Mouse (Mus musculus) thymus, adult 2 months (tissue): Measurements from ENCODE around the gene Bud31. TPM values are rescaled to one million over a fixed set of nuclear protein-coding genes. Genes with fewer than 3 reads are reported as not detected.
"Not testable (repeated sequence)": the region's sequence is repeated elsewhere in the genome, so short reads cannot be mapped to it uniquely, and the experiment has no call there.

Experiments used
- DNase-seq: peaks from one replicate; pipeline ENCODE4 v3.0.0; 2021
- H3K27ac ChIP-seq: fragments of 200-500 bp; 2 replicates; pipeline ENCODE4 v1.5.1; 2012; ENCODE audit warnings: low read length, control low read depth; ENCODE audit not compliant: control insufficient read depth, insufficient read depth
- H3K27me3 ChIP-seq: fragments of 200-500 bp; 2 replicates; pipeline ENCODE4 v1.6.1; 2012; ENCODE audit warnings: mild to moderate bottlenecking, low read length, moderate library complexity, mixed read lengths; ENCODE audit not compliant: control insufficient read depth, insufficient read depth
- H3K36me3 ChIP-seq: fragments of 200-500 bp; 2 replicates; pipeline ENCODE4 v1.6.1; 2012; ENCODE audit warnings: mild to moderate bottlenecking, low read length, moderate library complexity; ENCODE audit not compliant: control insufficient read depth, insufficient read depth
- H3K4me1 ChIP-seq: fragments of 200-500 bp; replicated peaks from 2 replicates; pipeline ENCODE4 v1.6.1; 2012; ENCODE audit warnings: low read length; ENCODE audit not compliant: control insufficient read depth, insufficient read depth
- H3K4me3 ChIP-seq: fragments of 200-500 bp; 2 replicates; pipeline ENCODE4 v1.5.1; 2012; ENCODE audit warnings: mild to moderate bottlenecking, low read length, control low read depth, moderate library complexity; ENCODE audit not compliant: control insufficient read depth, insufficient read depth
- CTCF ChIP-seq: fragments of 200-500 bp; IDR thresholded peaks from 2 replicates; pipeline ENCODE4 v1.5.1; 2012; ENCODE audit warnings: mild to moderate bottlenecking, control low read depth, low read length, moderate library complexity, borderline replicate concordance; ENCODE audit not compliant: control insufficient read depth, poor library complexity, insufficient read depth; ENCODE audit errors: extremely low read depth
- POLR2A ChIP-seq: fragments of 200-500 bp; IDR thresholded peaks from 2 replicates; pipeline ENCODE4 v1.6.1; 2012; ENCODE audit warnings: mild to moderate bottlenecking, low read length, control low read depth, moderate library complexity; ENCODE audit not compliant: control insufficient read depth, poor library complexity, insufficient read depth; ENCODE audit errors: extremely low read depth
- WGBS: fragments of 180-500 bp; shearing (Covaris S2); methylation state at CpG from one replicate; pipeline ENCODE4 v1.1.7; 2018; 5-methylcytosine and 5-hydroxymethylcytosine counted together
- polyA plus RNA-seq: library from polyadenylated mRNA; depleted of rRNA; stranded (reverse); fragments of >200 nt; gene quantifications from 2 replicates; pipeline ENCODE4 v1.2.3, GENCODE M21; 2012; rRNA removed

The Bud31 gene
- polyA plus RNA-seq = 73.3 and 105 TPM in 2 replicates

GRCm38 (mm10) chr5:145139571-145140519 is at the start of gene Bud31, which contains the start of gene Pdap1:
TSS of gene Bud31 (plus strand) at chr5:145140362.
TSS of gene Pdap1 (minus strand) at chr5:145140238.
- peaks cover 9% of the 10 kb centered on the region for H3K4me1 ChIP-seq
- TF ChIP-seq POLR2A (peak; percentile 74), CTCF (0 out of 2 replicates have a peak, but pooled peaks have one; percentile 12)
- DNase-seq = peak; percentile 93
- H3K27me3 ChIP-seq = no peaks in the 10 kb centered on the region
- under 1% methylated on average over 84 of the region's 84 CpGs for WGBS
- H3K36me3 ChIP-seq = peaks cover 32% of the 10 kb centered on the region
- H3K4me3 ChIP-seq = peak within 1 kb of the TSS; percentile 87
- H3K27ac ChIP-seq = peak within 1 kb of the TSS; percentile 76

GRCm38 (mm10) chr5:145096195-145096594 is 44.0 kb upstream of the Bud31 start:
- TF ChIP-seq CTCF = no peak
- TF ChIP-seq POLR2A = no peak
- H3K36me3 ChIP-seq = peaks cover 87% of the 10 kb centered on the region
- no peaks in the 10 kb centered on the region for H3K27me3 ChIP-seq
- DNase-seq = no peak
- WGBS = 83% methylated on average over 4 of the region's 4 CpGs
- no peak overlapping the region for H3K4me3 ChIP-seq
- no peaks in the 10 kb centered on the region for H3K4me1 ChIP-seq
- no peak overlapping the region for H3K27ac ChIP-seq

- no peaks in the 10 kb centered on the region for H3K4me1 ChIP-seq
- WGBS = 85% methylated on average over 10 of the region's 10 CpGs
- no peaks in the 10 kb centered on the region for H3K27me3 ChIP-seq
- no peak for TF ChIP-seq POLR2A
- TF ChIP-seq CTCF = no peak
- H3K27ac ChIP-seq = no peak overlapping the region
- no peak overlapping the region for H3K4me3 ChIP-seq
- DNase-seq = no peak
- H3K36me3 ChIP-seq = peaks cover 92% of the 10 kb centered on the region
These were observed 41.8 kb upstream of the Bud31 start for GRCm38 (mm10) chr5:145098340-145098821.

GRCm38 (mm10) chr5:145100960-145101359 is 39.2 kb upstream of the Bud31 start:
- Histone ChIP-seq H3K27ac (no peak overlapping the region), H3K36me3 (peaks cover 93% of the 10 kb centered on the region), H3K4me1 (no peaks in the 10 kb centered on the region), H3K4me3 (no peak overlapping the region), H3K27me3 (no peaks in the 10 kb centered on the region)
- WGBS = 99% methylated on average over 9 of the region's 9 CpGs
- TF ChIP-seq POLR2A = no peak
- no peak for TF ChIP-seq CTCF
- no peak for DNase-seq

GRCm38 (mm10) chr5:145101451-145101850 is 38.7 kb upstream of the Bud31 start:
- WGBS = 99% methylated on average over 11 of the region's 11 CpGs
- not testable (repeated sequence) for DNase-seq, H3K4me1 ChIP-seq, H3K27ac ChIP-seq, H3K4me3 ChIP-seq, H3K27me3 ChIP-seq
- peaks cover 92% of the 10 kb centered on the region for H3K36me3 ChIP-seq

GRCm38 (mm10) chr5:145102706-145103105 is 37.5 kb upstream of the Bud31 start:
- H3K36me3 ChIP-seq = peaks cover 92% of the 10 kb centered on the region

GRCm38 (mm10) chr5:145104328-145104727 is 35.8 kb upstream of the Bud31 start:
- H3K27ac ChIP-seq = no peak overlapping the region
- H3K4me3 ChIP-seq = no peak overlapping the region
- no peak for TF ChIP-seq POLR2A
- no peak for TF ChIP-seq CTCF
- no peak for DNase-seq
- 96% methylated on average over 9 of the region's 9 CpGs for WGBS
- H3K27me3 ChIP-seq = no peaks in the 10 kb centered on the region
- H3K36me3 ChIP-seq = peaks cover 89% of the 10 kb centered on the region
- H3K4me1 ChIP-seq = no peaks in the 10 kb centered on the region

More at GRCm38 (mm10) chr5:145102706-145103105, 37.5 kb upstream of the Bud31 start:
- Histone ChIP-seq H3K4me1 (no peaks in the 10 kb centered on the region), H3K4me3 (no peak overlapping the region), H3K27me3 (no peaks in the 10 kb centered on the region), H3K27ac (no peak overlapping the region)
- TF ChIP-seq CTCF (no peak), POLR2A (no peak)
- WGBS = 87% methylated on average over 4 of the region's 4 CpGs
- no peak for DNase-seq
